Mouse (Mus musculus) midbrain, embryonic 10.5 days (tissue): Measurements from ENCODE around the gene Pbp2. TPM values are rescaled to one million over a fixed set of nuclear protein-coding genes. Genes with fewer than 3 reads are reported as not detected.

ENCODE experiments used
- DNase-seq: peaks from one replicate; pipeline ENCODE4 v3.0.0-alpha.2; 2017; ENCODE audit warnings: low spot score
- H3K27ac ChIP-seq: fragments of 300-500 bp; sonication (generic); replicated peaks from 2 replicates; pipeline ENCODE4 v1.5.1; 2016; ENCODE audit warnings: mild to moderate bottlenecking
- H3K27me3 ChIP-seq: fragments of 300-500 bp; sonication (generic); 2 replicates; pipeline ENCODE4 v1.6.1; 2016; ENCODE audit warnings: low read depth, mild to moderate bottlenecking; ENCODE audit not compliant: poor library complexity, severe bottlenecking
- H3K36me3 ChIP-seq: fragments of 300-500 bp; sonication (generic); 2 replicates; pipeline ENCODE4 v1.6.1; 2016; ENCODE audit warnings: mild to moderate bottlenecking, moderate library complexity
- H3K4me1 ChIP-seq: fragments of 300-500 bp; sonication (generic); 2 replicates; pipeline ENCODE4 v1.6.1; 2016
- H3K4me3 ChIP-seq: fragments of 300-500 bp; sonication (generic); 2 replicates; pipeline ENCODE4 v1.5.1; 2016; ENCODE audit warnings: mild to moderate bottlenecking, moderate library complexity
- H3K9me3 ChIP-seq: fragments of 300-500 bp; sonication (generic); replicated peaks from 2 replicates; pipeline ENCODE4 v1.6.1; 2016; ENCODE audit warnings: mild to moderate bottlenecking
- WGBS: fragments of 180-500 bp; shearing (Covaris S2); methylation state at CpG from one replicate; pipeline ENCODE4 v1.1.7; 2016; 5-methylcytosine and 5-hydroxymethylcytosine counted together
- polyA plus RNA-seq: library from polyadenylated mRNA; unstranded; fragments of >200 nt; fragmentation: Nextera tagmentation; extraction: Ambion mirVana; gene quantifications from 2 replicates; pipeline ENCODE4 v1.2.1, GENCODE M21; 2016

Gene Pbp2
- polyA plus RNA-seq, 1 experiment from 2014 or later, result not detected

GRCm38 (mm10) chr6:135295082-135295861 is 14.9 kb downstream of the Pbp2 start:
- Histone ChIP-seq H3K4me3 (no peak overlapping the region), H3K9me3 (no peaks in the 10 kb centered on the region), H3K27ac (no peak overlapping the region), H3K4me1 (no peaks in the 10 kb centered on the region), H3K27me3 (no peaks in the 10 kb centered on the region), H3K36me3 (no peaks in the 10 kb centered on the region)
- WGBS, result 83% methylated on average over 11 of the region's 11 CpGs
- no peak for DNase-seq

DNA sequence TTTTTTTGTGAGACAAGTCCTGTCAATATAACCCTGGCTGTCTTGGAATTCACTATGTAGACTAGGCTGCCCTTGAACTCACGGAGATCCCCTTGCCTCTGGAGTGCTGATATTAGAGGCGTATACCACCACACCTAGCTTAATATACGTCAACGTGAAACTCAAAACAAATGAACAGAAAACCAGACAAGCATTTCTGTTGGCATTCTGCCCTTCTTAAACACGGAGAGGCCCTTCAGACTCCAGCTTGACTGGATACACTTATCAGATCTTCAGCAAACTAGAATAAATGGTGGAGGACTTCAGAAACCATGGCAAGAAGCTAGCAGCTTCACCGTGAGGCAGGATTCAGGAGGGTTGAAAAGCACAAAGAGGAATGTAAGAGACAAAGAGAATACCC is 16.1 kb downstream of the Pbp2 start:
- H3K27ac ChIP-seq, result no peak overlapping the region
- H3K9me3 ChIP-seq, result no peaks in the 10 kb centered on the region
- H3K4me1 ChIP-seq, result no peaks in the 10 kb centered on the region
- no peak for DNase-seq
- no peaks in the 10 kb centered on the region for H3K36me3 ChIP-seq
- H3K4me3 ChIP-seq, result no peak overlapping the region
- no peaks in the 10 kb centered on the region for H3K27me3 ChIP-seq
- 88% methylated on average over 6 of the region's 6 CpGs for WGBS

GRCm38 (mm10) chr6:135292391-135292790 is 17.8 kb downstream of the Pbp2 start:
- no peaks in the 10 kb centered on the region for H3K9me3 ChIP-seq
- H3K36me3 ChIP-seq, result no peaks in the 10 kb centered on the region
- H3K4me1 ChIP-seq, result no peaks in the 10 kb centered on the region
- 82% methylated on average over 4 of the region's 4 CpGs for WGBS
- DNase-seq, result no peak
- H3K27me3 ChIP-seq, result no peaks in the 10 kb centered on the region
- no peak overlapping the region for H3K27ac ChIP-seq
- H3K4me3 ChIP-seq, result no peak overlapping the region

DNA sequence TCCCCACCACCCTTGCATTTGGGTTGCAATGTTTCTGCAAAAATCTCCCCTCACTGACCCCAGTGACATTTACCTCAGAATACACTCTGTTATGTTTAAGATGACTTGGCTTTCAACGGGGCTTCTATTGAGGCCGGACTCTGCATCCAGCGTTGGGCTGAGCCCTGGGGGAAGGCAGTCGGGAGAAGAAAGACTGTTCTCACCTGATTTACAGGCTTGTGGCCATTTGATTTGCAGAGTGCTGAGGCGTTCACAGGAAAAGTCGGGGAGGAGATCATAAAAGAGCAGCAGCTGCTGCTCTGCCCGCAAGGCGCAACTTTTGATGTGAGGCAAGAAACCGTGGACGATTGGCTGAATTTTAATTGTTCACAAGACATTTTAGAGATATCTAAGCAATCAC is 30.3 kb downstream of the Pbp2 start:
- H3K4me3 ChIP-seq, result no peak overlapping the region
- H3K27me3 ChIP-seq, result no peaks in the 10 kb centered on the region
- H3K9me3 ChIP-seq, result no peaks in the 10 kb centered on the region
- H3K4me1 ChIP-seq, result peaks cover 4% of the 10 kb centered on the region; the same call in 1 of the 2 replicates
- H3K36me3 ChIP-seq, result no peaks in the 10 kb centered on the region
- WGBS, result 63% methylated on average over 10 of the region's 10 CpGs
- H3K27ac ChIP-seq, result no peak overlapping the region
- DNase-seq, result no peak

DNA sequence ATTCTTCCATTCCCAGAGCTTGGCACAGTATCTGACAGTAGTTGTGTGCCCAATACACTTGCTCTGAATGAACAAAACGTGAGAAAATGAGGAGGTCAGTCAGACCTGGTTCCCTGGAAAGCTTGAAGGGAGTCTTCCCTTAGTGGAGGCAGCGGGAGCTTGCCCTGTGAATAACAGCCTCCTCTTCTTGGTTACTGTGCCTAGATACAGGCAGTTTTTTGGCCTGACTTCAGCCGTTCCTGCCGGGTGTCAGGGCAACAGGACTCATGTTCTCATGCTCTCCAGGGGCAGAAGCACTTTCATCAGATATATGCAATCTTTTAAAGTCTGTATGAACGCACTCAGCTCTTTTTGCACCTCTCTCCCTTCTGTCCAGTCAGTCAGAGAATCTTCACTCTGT is 30.9 kb downstream of the Pbp2 start:
- Histone ChIP-seq H3K27me3 (no peaks in the 10 kb centered on the region), H3K27ac (no peak overlapping the region), H3K4me1 (peaks cover 4% of the 10 kb centered on the region; the same call in 1 of the 2 replicates), H3K9me3 (no peaks in the 10 kb centered on the region), H3K4me3 (no peak overlapping the region), H3K36me3 (no peaks in the 10 kb centered on the region)
- DNase-seq, result no peak
- 82% methylated on average over 5 of the region's 5 CpGs for WGBS

DNA sequence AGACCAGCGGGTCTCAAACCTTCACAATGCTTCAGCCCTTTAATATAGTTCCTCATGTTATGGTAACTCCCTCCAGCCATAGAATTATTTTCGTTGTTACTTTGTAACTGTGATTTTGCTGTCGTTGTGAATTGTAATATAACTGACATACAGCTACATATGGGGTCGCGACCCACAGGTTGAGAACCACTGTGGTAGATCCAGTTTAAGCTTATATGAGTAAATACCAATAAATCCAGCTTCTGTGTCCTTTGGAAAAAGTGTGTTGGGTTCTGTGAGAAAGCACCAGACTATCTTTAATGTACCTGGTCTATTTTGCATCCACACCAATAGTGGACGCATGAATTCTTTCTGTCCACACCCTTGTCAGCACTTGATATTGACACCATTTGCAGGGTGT is 31.9 kb downstream of the Pbp2 start:
- no peak for DNase-seq
- peaks cover 4% of the 10 kb centered on the region; the same call in 1 of the 2 replicates for H3K4me1 ChIP-seq

GRCm38 (mm10) chr6:135276474-135277295 is 33.5 kb downstream of the Pbp2 start:
- Histone ChIP-seq H3K27ac (no peak overlapping the region), H3K27me3 (no peaks in the 10 kb centered on the region), H3K36me3 (no peaks in the 10 kb centered on the region), H3K4me3 (no peak overlapping the region), H3K4me1 (peaks cover 8% of the 10 kb centered on the region), H3K9me3 (no peaks in the 10 kb centered on the region)
- WGBS, result 83% methylated on average over 6 of the region's 6 CpGs
- no peak for DNase-seq

More for the DNA sequence above, 31.9 kb downstream of the Pbp2 start:
- no peaks in the 10 kb centered on the region for H3K27me3 ChIP-seq
- H3K27ac ChIP-seq, result no peak overlapping the region
- no peaks in the 10 kb centered on the region for H3K9me3 ChIP-seq
- no peaks in the 10 kb centered on the region for H3K36me3 ChIP-seq
- H3K4me3 ChIP-seq, result no peak overlapping the region
- WGBS, result 91% methylated on average over 6 of the region's 6 CpGs

DNA sequence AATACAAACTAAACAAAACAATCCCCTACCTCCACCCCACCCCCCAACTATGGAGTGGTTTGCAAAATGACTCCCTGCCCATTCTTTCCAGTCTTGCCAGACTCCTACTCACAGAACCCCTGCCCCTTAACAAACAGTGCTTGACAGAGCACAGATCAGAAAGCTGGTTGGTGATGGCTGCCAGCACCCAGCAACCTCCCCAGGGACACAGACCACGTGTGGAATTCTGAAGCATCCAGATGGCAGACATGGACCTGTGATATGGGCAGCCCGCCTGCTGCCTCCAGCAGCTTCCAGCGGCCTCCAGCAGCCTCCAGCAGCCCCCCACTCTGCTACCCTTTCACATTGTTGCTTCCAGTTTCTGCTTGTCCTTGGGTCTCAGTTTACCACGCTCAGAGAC is 35.0 kb downstream of the Pbp2 start:
- no peaks in the 10 kb centered on the region for H3K36me3 ChIP-seq
- H3K9me3 ChIP-seq, result no peaks in the 10 kb centered on the region
- no peak for DNase-seq
- peak overlapping the region; percentile 42; the same call in 1 of the 2 replicates for H3K27ac ChIP-seq
- H3K27me3 ChIP-seq, result no peaks in the 10 kb centered on the region
- 82% methylated on average over 4 of the region's 4 CpGs for WGBS
- no peak overlapping the region for H3K4me3 ChIP-seq
- H3K4me1 ChIP-seq, result peaks cover 8% of the 10 kb centered on the region

DNA sequence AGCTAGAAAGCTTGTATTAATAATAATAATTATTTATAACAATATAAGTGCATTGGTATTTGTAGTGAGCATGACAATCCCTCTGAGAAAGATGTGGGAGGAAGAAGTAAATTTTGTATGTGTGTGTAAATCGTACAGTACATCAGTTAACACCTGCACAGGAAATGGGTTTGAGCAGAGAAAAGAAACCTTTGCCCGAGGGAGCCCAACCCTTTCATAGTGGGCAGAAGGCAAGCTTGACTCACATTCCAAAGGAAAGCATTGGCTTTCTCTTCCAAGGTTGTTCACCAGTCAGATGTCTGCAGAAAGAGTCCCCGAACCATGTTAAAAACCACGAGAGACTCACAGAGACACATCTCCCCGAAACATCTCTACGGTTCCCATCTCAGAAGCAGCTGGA is 37.1 kb downstream of the Pbp2 start:
- WGBS, result 93% methylated on average over 6 of the region's 6 CpGs

DNA sequence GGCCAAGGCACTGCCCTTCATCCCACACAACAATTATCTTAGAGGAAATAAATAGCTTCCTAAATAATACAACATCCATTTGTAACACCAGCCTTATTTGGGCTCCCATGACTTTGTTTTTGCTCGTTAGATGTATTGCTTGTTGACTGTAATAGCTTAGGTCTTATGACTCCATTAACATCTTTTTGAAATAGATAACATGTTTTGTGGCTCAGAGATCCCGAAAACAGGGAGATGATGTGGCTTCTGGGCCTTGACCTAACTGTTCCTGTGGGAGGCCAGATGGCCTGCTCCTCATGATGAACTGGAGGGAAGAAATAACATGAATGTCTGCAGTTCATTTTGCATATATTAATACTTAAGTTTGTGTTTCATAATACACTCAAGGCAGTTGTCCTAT is 38.4 kb downstream of the Pbp2 start:
- no peaks in the 10 kb centered on the region for H3K27me3 ChIP-seq
- 87% methylated on average over 2 of the region's 2 CpGs for whole genome bisulfite sequencing
- H3K9me3 ChIP-seq, result no peaks in the 10 kb centered on the region
- H3K4me1 ChIP-seq, result peaks cover 20% of the 10 kb centered on the region
- no peaks in the 10 kb centered on the region for H3K36me3 ChIP-seq
- no peak overlapping the region for H3K4me3 ChIP-seq
- H3K27ac ChIP-seq, result no peak overlapping the region
- no peak for DNase-seq

More for the DNA sequence above, 37.1 kb downstream of the Pbp2 start:
- Histone ChIP-seq H3K36me3 (no peaks in the 10 kb centered on the region), H3K27ac (no peak overlapping the region), H3K9me3 (no peaks in the 10 kb centered on the region), H3K27me3 (no peaks in the 10 kb centered on the region), H3K4me1 (peaks cover 20% of the 10 kb centered on the region), H3K4me3 (no peak overlapping the region)
- DNase-seq, result no peak

DNA sequence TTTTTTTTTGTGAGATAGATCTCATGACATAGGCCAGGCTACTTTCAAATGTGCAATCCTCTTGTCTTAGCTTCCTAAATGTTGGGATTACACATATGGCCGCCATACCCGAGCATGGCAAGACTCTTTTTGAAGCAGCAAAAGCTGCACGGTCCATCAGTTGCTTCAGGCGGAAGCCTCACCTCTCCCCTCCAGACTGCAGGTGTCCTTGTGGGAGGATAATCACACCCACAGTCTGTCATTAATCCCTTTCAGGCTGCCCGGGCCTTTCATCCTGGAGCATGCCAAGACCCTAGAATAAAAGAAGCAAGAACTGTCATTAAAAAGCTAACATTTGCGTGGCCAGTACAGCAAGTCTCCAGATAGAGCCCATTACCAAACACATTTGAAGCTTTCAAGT is 40.6 kb downstream of the Pbp2 start:
- 41% methylated on average over 6 of the region's 6 CpGs for WGBS

DNA sequence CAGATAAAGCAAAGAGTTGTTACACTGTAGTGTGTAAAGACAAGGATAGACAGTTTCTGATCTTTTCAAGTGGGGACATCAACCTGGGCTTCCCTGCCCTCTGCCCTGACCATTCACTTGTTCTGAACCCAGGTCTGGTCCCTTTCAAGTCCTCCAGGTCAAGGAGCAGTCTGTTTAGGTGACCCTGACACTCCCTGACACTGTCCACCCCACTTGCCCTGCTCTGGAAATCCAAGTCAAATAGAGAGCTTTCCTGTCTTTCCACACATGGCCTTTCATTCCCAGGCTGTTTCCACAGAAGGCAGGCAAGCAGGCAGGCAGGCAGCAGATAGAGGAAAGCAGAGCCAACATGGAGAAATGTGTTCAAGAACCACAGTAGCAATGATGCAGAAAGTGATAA is 41.8 kb downstream of the Pbp2 start:
- Histone ChIP-seq H3K27me3 (no peaks in the 10 kb centered on the region), H3K4me3 (no peak overlapping the region), H3K9me3 (peaks cover 5% of the 10 kb centered on the region; the same call in 1 of the 2 replicates), H3K36me3 (no peaks in the 10 kb centered on the region), H3K4me1 (peaks cover 16% of the 10 kb centered on the region), H3K27ac (no peak overlapping the region)
- no peak for DNase-seq

More for the DNA sequence above, 40.6 kb downstream of the Pbp2 start:
- H3K27ac ChIP-seq, result no peak overlapping the region
- H3K9me3 ChIP-seq, result no peaks in the 10 kb centered on the region
- H3K36me3 ChIP-seq, result no peaks in the 10 kb centered on the region
- DNase-seq, result no peak
- peaks cover 16% of the 10 kb centered on the region for H3K4me1 ChIP-seq
- no peaks in the 10 kb centered on the region for H3K27me3 ChIP-seq
- H3K4me3 ChIP-seq, result no peak overlapping the region

DNA sequence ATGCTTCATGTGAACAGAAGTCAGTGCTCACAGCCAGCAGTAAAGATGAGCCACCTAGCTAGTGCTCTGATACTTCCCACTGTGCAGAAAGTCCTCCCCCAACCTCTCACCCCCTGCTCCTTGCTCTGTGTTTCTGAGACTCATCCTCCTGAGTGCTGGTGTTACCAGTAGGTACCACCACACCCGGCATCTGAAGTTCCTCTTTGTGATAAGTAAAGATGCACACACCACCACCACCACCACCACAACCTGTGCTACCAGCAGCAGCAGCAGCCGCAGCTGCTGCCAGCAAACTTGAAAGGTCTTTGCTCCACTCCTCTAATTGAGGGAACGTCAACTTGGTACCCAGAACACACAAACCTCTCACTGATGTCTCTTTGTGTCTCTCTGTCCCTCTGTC is 43.0 kb downstream of the Pbp2 start:
- no peaks in the 10 kb centered on the region for H3K27me3 ChIP-seq
- H3K4me1 ChIP-seq, result peaks cover 16% of the 10 kb centered on the region
- 81% methylated on average over 3 of the region's 3 CpGs for WGBS
- H3K36me3 ChIP-seq, result no peaks in the 10 kb centered on the region
- peaks cover 5% of the 10 kb centered on the region; the same call in 1 of the 2 replicates for H3K9me3 ChIP-seq
- no peak overlapping the region for H3K27ac ChIP-seq
- no peak for DNase-seq
- no peak overlapping the region for H3K4me3 ChIP-seq
